In genomic region chr3:98043669-98044068, GRCm38 (mm10) we compare ENCODE assay signal across 8 mouse cellular contexts. TPM values are rescaled to one million over a fixed set of nuclear protein-coding genes. Genes with fewer than 3 reads are reported as not detected.
DNase-seq lines count a peak whose midpoint lies in the region; ATAC-seq and TF ChIP-seq lines count a peak whose summit lies in the region.
"Had no signal": no experiment of that assay in that cellular context is flagged by ENCODE, and none has a peak within 500 bp of the region (broad histone marks: within the 10 kb centered on the region; RNA-seq: fewer than 3 reads in every experiment).

No protein-coding gene starts in this region.

- peak overlapping the region; percentile 26; the same call in 1 of the 2 replicates for H3K4me2 ChIP-seq in kidney, embryonic 14.5 days (replicated peaks; ENCODE audit: low read depth, low read length)
- H3K4me2 ChIP-seq in embryonic facial prominence, embryonic 11.5 days (ENCODE audit: low read depth, low read length) = no peak overlapping the region
- peak overlapping the region; percentile 47 for H3K4me2 ChIP-seq in forebrain, embryonic 13.5 days
- H3K4me2 ChIP-seq in liver, embryonic 16.5 days (ENCODE audit: low read depth, low read length) = no peak overlapping the region

- intact Hi-C loops in left cerebral cortex, adult 2 months (cut with DNase I) = no loop called here

- H3K27me3 ChIP-seq in kidney, embryonic 14.5 days (ENCODE audit: control insufficient read depth, insufficient read depth, low read length) = no peaks in the 10 kb centered on the region
- H3K27me3 ChIP-seq in embryonic facial prominence, embryonic 11.5 days (ENCODE audit: control insufficient read depth, insufficient read depth, low read length) = no peaks in the 10 kb centered on the region
- H3K27me3 ChIP-seq in forebrain, embryonic 13.5 days = no peaks in the 10 kb centered on the region
- H3K27me3 ChIP-seq in liver, embryonic 16.5 days (ENCODE audit: control insufficient read depth, insufficient read depth, low read depth, low read length) = no peaks in the 10 kb centered on the region

- peaks cover 81% of the 10 kb centered on the region for H3K4me1 ChIP-seq in kidney, embryonic 14.5 days (ENCODE audit: control insufficient read depth, insufficient read depth, low read length)
- H3K4me1 ChIP-seq in embryonic facial prominence, embryonic 11.5 days (ENCODE audit: control insufficient read depth, insufficient read depth, low read length) = peaks cover 8% of the 10 kb centered on the region
- H3K4me1 ChIP-seq in forebrain, embryonic 13.5 days = peaks cover 71% of the 10 kb centered on the region
- H3K4me1 ChIP-seq in liver, embryonic 16.5 days (ENCODE audit: control insufficient read depth, low read depth, low read length) = peaks cover 33% of the 10 kb centered on the region

- H3K27ac ChIP-seq in kidney, embryonic 14.5 days (ENCODE audit: low read depth, low read length) = peak overlapping the region; percentile 83
- peak overlapping the region; percentile 42; the same call in 1 of the 2 replicates for H3K27ac ChIP-seq in embryonic facial prominence, embryonic 11.5 days (replicated peaks; ENCODE audit: low read depth, low read length)
- peak overlapping the region; percentile 93 for H3K27ac ChIP-seq in forebrain, embryonic 13.5 days
- peak overlapping the region; percentile 57 for H3K27ac ChIP-seq in liver, embryonic 16.5 days (ENCODE audit: low read length)
- H3K27ac ChIP-seq in left cerebral cortex, adult 2 months = no peak overlapping the region; the same call in 1 of the 2 replicates

- no peak for DNase-seq in kidney, adult 11 months
- no peak for DNase-seq in embryonic facial prominence, embryonic 11.5 days (ENCODE audit: low spot score)
- no peak for DNase-seq in frontal cortex, postnatal 14 days (ENCODE audit: low spot score in 2 of 2)
- DNase-seq in left cerebral cortex, adult 2 months (ENCODE audit: extremely low spot score in 1 of 2, low spot score in 2 of 2) = no peak
- DNase-seq: gastrocnemius, postnatal 10 days had no signal

- TF ChIP-seq CTCF in left cerebral cortex, adult 2 months (IDR thresholded peaks at IDR 0.05) = no peak

- 36% methylated on average over 4 of the region's 4 CpGs for WGBS in kidney, embryonic 14.5 days
- WGBS in embryonic facial prominence, embryonic 11.5 days = 65% methylated on average over 4 of the region's 4 CpGs
- WGBS in forebrain, embryonic 13.5 days = 51% methylated on average over 4 of the region's 4 CpGs
- WGBS in liver, embryonic 16.5 days (ENCODE audit: insufficient replicate concordance) = 73% methylated on average over 4 of the region's 4 CpGs

- H3K9me3 ChIP-seq in kidney, embryonic 14.5 days (ENCODE audit: control insufficient read depth, low read length) = no peaks in the 10 kb centered on the region
- no peaks in the 10 kb centered on the region for H3K9me3 ChIP-seq in embryonic facial prominence, embryonic 11.5 days (replicated peaks; ENCODE audit: control insufficient read depth, low read length)
- no peaks in the 10 kb centered on the region for H3K9me3 ChIP-seq in forebrain, embryonic 13.5 days (replicated peaks)
- H3K9me3 ChIP-seq in liver, embryonic 16.5 days (replicated peaks; ENCODE audit: control insufficient read depth, low read length) = no peaks in the 10 kb centered on the region

- no peak overlapping the region for H3K4me3 ChIP-seq in kidney, embryonic 14.5 days (ENCODE audit: low read length)
- H3K4me3 ChIP-seq in embryonic facial prominence, embryonic 11.5 days (ENCODE audit: low read depth, low read length) = no peak overlapping the region
- no peak overlapping the region for H3K4me3 ChIP-seq in forebrain, embryonic 13.5 days
- H3K4me3 ChIP-seq in liver, embryonic 16.5 days (ENCODE audit: low read depth, low read length) = no peak overlapping the region
- H3K4me3 ChIP-seq in left cerebral cortex, adult 2 months = no peak overlapping the region

- no peak overlapping the region; the same call in 1 of the 2 replicates for H3K9ac ChIP-seq in kidney, embryonic 14.5 days (ENCODE audit: low read depth, low read length)
- H3K9ac ChIP-seq in embryonic facial prominence, embryonic 11.5 days (replicated peaks; ENCODE audit: low read length) = no peak overlapping the region
- 0 out of 2 replicates have a peak overlapping the region, but pooled peaks have one; percentile 21 for H3K9ac ChIP-seq in forebrain, embryonic 13.5 days
- H3K9ac ChIP-seq in liver, embryonic 16.5 days (ENCODE audit: low read depth, low read length) = no peak overlapping the region

- no peak for ATAC-seq in kidney, embryonic 14.5 days (ENCODE audit: low FRiP score, low TSS enrichment)
- ATAC-seq in embryonic facial prominence, embryonic 11.5 days (replicated peaks; ENCODE audit: insufficient number of reproducible peaks, low FRiP score, low TSS enrichment, low read depth) = 0 out of 2 replicates have a peak, but pooled peaks have one; percentile 35
- ATAC-seq in forebrain, embryonic 13.5 days = peak; percentile 44
- ATAC-seq in liver, embryonic 16.5 days (ENCODE audit: low read depth) = no peak

- no peaks in the 10 kb centered on the region; the same call in 1 of the 2 replicates for H3K36me3 ChIP-seq in kidney, embryonic 14.5 days (ENCODE audit: control insufficient read depth, insufficient read depth, low read length)
- no peaks in the 10 kb centered on the region for H3K36me3 ChIP-seq in embryonic facial prominence, embryonic 11.5 days (replicated peaks; ENCODE audit: control insufficient read depth, insufficient read depth, low read depth, low read length)
- peaks cover 4% of the 10 kb centered on the region; the same call in 1 of the 2 replicates for H3K36me3 ChIP-seq in forebrain, embryonic 13.5 days (ENCODE audit: poor library complexity, severe bottlenecking)
- no peaks in the 10 kb centered on the region for H3K36me3 ChIP-seq in liver, embryonic 16.5 days (ENCODE audit: control insufficient read depth, insufficient read depth)

RNA-seq across cellular contexts. Expression of gene Notch2, which starts 30.3 kb away (rescaled TPM):
- 34.4 and 42.7 TPM in 2 replicates for polyA plus RNA-seq in kidney, embryonic 14.5 days (2014; fragmentation: Nextera tagmentation; extraction: Ambion mirVana)
- polyA plus RNA-seq in embryonic facial prominence, embryonic 11.5 days (2014; fragmentation: Nextera tagmentation; extraction: Ambion mirVana) = 27.8 and 28.8 TPM in 2 replicates
- polyA plus RNA-seq in forebrain, embryonic 13.5 days (2015; fragmentation: Nextera tagmentation; extraction: Ambion mirVana) = 18.6 and 19.9 TPM in 2 replicates
- 7.2 and 7.9 TPM in 2 replicates for polyA plus RNA-seq in liver, embryonic 16.5 days (2015; fragmentation: Nextera tagmentation; extraction: Ambion mirVana)
- 10 to 100 TPM; 13.7 to 14.6 TPM for total RNA-seq in left cerebral cortex, adult 2 months (2021)

Comparison
In these comparisons a context has a peak if more than half of its experiments do, and no peak if none do; other contexts are left out.
1. ATAC-seq: peak in embryonic facial prominence, embryonic 11.5 days (single experiment) and forebrain, embryonic 13.5 days (single experiment); none in kidney, embryonic 14.5 days (single experiment) and liver, embryonic 16.5 days (single experiment).
2. H3K4me2 ChIP-seq: peak in kidney, embryonic 14.5 days (single experiment) and forebrain, embryonic 13.5 days (single experiment); none in embryonic facial prominence, embryonic 11.5 days (single experiment) and liver, embryonic 16.5 days (single experiment).